Mouse (Mus musculus) spleen, adult 12 weeks (tissue): ENCODE measurements around the gene Cutal.
A peak's percentile ranks its signal among the peaks of the same experiment; 100 is the strongest.
"Not testable (repeated sequence)": the region's sequence is repeated elsewhere in the genome, so short reads cannot be mapped to it uniquely, and the experiment has no call there.

ENCODE experiments used
- DNase-seq: peaks from one replicate; pipeline ENCODE4 v3.0.0; 2022; ENCODE audit warnings: low spot score

Gene Cutal

DNA sequence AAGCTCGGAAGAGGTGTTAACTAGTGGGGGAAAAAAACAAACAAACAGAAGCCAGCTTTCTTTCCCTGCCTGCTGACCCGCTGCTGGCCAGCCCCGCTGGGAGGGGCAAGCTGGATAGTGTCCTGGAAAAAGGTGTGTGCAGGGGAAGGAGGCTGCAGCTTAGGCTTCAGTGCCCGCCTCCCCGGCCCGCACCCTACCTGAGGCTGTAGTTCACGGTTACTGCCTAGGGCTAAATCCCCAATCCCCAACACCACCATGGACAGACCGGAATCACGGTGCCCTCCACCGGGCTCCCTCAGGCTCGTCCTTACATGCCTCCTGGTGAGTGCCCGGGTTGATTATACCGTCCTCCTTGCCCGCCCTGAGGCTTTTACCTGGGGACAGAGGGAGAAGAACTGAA is at the start of gene Cutal:
Cutal (plus strand) TSS at position 126 of the 400 bp plus-strand sequence.
- no peak for DNase-seq

- peak; percentile 84 for DNase-seq
Observed at GRCm38 (mm10) chr2:34825827-34826459, 48.3 kb upstream of the Cutal start, which contains the start of gene Fbxw2. TSS of gene Fbxw2 (minus strand) at chr2:34826311.

DNA sequence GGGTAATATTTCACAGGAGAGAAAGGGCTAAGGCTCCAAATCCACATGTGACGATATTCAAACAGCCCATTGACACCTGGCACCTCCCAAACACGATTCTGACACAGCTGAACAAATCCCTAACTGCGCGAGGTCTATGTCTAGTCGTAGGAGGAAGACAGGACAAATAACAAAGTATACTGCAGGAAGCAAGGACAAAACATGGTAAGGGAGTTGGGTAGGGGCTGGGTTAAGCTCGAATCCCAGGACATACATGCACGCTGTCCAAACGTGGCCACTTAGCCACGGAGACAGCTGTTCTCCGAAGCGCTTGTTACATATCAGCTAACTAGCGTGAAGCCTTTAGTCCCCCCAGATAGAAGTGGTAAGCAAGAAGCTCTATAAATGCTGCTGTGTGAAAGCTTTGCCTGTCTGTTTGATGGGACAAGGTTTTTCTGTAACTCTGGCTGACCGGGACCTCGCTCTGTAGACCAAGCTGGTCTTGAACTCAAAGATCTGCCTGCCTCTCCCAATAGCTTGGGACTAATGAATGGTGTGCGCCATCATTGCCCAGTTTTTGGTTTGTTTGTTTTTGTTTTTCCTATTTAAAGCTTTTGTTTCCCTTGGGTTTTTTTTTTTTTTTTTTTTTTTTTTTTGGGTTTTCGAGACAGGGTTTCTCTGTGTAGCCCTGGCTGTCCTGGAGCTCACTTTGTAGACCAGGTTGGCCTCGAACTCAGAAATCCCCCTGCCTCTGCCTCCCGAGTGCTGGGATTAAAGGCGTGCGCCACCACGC is 47.5 kb upstream of the Cutal start:
- no peak for DNase-seq

DNA sequence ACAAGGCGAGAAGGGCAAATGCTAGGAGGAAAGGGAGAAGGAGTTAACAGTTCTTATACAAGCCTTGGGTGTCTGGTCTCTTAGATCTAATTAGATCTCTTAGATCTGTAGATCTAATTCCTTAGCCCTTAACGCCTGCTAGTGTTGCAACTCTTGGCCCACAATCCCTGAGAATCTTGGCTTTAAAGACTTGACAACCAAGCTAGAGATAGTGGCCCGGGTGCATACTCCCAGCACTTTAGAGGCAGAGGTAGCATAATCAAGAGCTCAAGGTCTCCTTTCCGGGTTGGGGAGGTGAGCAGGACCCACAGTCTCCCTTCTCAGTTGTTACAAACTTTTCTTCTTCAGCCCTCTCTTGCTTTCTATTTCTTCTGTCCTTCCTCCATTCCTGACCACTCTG is 46.6 kb upstream of the Cutal start:
- DNase-seq: no peak

- no peak for DNase-seq
Observed at GRCm38 (mm10) chr2:34828026-34828425, 46.2 kb upstream of the Cutal start.

GRCm38 (mm10) chr2:34830066-34830465 is 44.1 kb upstream of the Cutal start:
- not testable (repeated sequence) for DNase-seq

- DNase-seq: not testable (repeated sequence)
Observed at GRCm38 (mm10) chr2:34832766-34833457, 41.3 kb upstream of the Cutal start, which contains the start of gene Gm34653. TSS of gene Gm34653 (plus strand) at chr2:34833007.

GRCm38 (mm10) chr2:34833624-34834023 is 40.6 kb upstream of the Cutal start:
- DNase-seq: no peak

- no peak for DNase-seq
Observed at GRCm38 (mm10) chr2:34835669-34836068, 38.5 kb upstream of the Cutal start.

- not testable (repeated sequence) for DNase-seq
Observed at GRCm38 (mm10) chr2:34840143-34840542, 34.1 kb upstream of the Cutal start.

GRCm38 (mm10) chr2:34841706-34842105 is 32.5 kb upstream of the Cutal start:
- DNase-seq: no peak

GRCm38 (mm10) chr2:34843211-34843939 is 30.8 kb upstream of the Cutal start:
- no peak for DNase-seq

- no peak for DNase-seq
Observed at GRCm38 (mm10) chr2:34847702-34848101, 26.5 kb upstream of the Cutal start.

GRCm38 (mm10) chr2:34855265-34855664 is 18.9 kb upstream of the Cutal start:
- no peak for DNase-seq

- DNase-seq: no peak
Observed at GRCm38 (mm10) chr2:34857728-34858127, 16.5 kb upstream of the Cutal start.

- peak; percentile 57 for DNase-seq
Observed at GRCm38 (mm10) chr2:34869680-34870079, 4.5 kb upstream of the Cutal start.

- peak; percentile 96 for DNase-seq
Observed at GRCm38 (mm10) chr2:34870520-34871474, 3.4 kb upstream of the Cutal start.

DNA sequence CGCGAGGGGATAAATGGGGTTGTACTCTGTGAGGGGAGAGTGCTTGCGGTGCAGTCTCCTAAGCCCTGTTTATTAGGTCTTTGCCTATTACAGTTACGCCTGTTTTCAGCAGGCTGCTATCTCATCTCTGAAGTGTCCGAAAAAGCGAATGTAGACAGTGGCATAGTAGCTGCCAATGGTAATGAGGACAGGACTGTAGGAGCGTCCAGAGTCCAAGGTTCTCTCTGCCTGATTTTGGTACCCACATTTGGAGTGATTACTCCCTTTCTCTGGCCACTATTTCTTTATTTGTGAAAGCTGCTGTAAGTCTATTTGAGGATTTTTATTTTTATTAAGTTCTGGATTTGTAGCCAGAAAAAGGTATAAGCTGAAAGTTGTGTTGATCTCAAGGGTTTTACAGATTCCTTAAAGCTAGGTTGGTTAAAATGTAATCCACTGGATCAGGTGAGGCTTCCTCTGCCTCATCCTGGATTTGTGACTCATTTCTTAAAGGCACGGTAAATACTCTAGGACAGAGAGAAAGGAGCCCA is 685 bp downstream of the Cutal start, which contains the start of gene Psmd5:
Psmd5 (minus strand) TSS at position 153 of the 530 bp plus-strand sequence.
- DNase-seq: no peak

DNA sequence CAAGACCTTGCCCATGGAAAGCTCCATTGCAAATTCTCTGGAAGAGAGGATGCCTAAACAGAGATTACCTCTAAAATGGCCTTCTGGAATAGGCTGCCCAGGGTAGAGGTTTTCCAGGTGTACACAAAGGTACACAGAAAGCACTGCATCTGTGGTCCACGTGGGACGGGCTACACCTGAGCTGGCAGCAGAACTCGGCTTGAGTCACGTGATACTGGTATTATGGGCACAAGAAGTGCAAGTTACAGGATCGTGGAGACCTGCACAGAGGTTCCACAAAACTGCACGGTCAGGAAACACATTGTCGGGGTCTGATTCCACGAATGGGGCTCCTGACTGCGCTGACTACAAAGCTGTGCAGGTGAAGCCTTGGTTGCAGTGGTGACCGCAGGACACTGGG is 5.9 kb downstream of the Cutal start:
- DNase-seq: no peak

- DNase-seq: no peak
Observed at GRCm38 (mm10) chr2:34882757-34883156, 8.6 kb downstream of the Cutal start.

GRCm38 (mm10) chr2:34883190-34883589 is 9.0 kb downstream of the Cutal start:
- DNase-seq: no peak
